Mouse (Mus musculus): Measurements from ENCODE around the gene Nanos3. TPM values are rescaled to one million over a fixed set of nuclear protein-coding genes. Genes with fewer than 3 reads are reported as not detected.

Nanos3 gene
- polyA plus RNA-seq, 1 experiment from 2014 or later, result 5.7 TPM

- ATAC-seq (ENCODE audit: low FRiP score, low read depth), result no peak
- Histone ChIP-seq H3K9ac (no peak overlapping the region), H3K27ac (no peak overlapping the region), H3K4me3 (no peak overlapping the region), H3K4me1 (peaks cover 13% of the 10 kb centered on the region), H3K36me3 (peaks cover 79% of the 10 kb centered on the region), H3K27me3 (no peaks in the 10 kb centered on the region), H3K4me2 (replicated peaks) (no peak overlapping the region), H3K9me3 (no peaks in the 10 kb centered on the region)
- WGBS, result 85% methylated on average over 6 of the region's 6 CpGs
Measured at GRCm38 (mm10) chr8:84173861-84174260, 11.2 kb downstream of the Nanos3 start.

- no peaks in the 10 kb centered on the region for H3K4me1 ChIP-seq
- no peaks in the 10 kb centered on the region for H3K9me3 ChIP-seq
- H3K9ac ChIP-seq, result no peak overlapping the region
- no peak overlapping the region for H3K4me2 ChIP-seq (replicated peaks)
- no peak overlapping the region for H3K4me3 ChIP-seq
- H3K27ac ChIP-seq, result no peak overlapping the region
- no peak for ATAC-seq (ENCODE audit: low FRiP score, low read depth)
- H3K27me3 ChIP-seq, result no peaks in the 10 kb centered on the region
- H3K36me3 ChIP-seq, result peaks cover 62% of the 10 kb centered on the region
- 93% methylated on average over 5 of the region's 5 CpGs for WGBS
Measured at GRCm38 (mm10) chr8:84170096-84170495, 14.9 kb downstream of the Nanos3 start.

- WGBS, result 94% methylated on average over 2 of the region's 2 CpGs
- H3K4me1 ChIP-seq, result no peaks in the 10 kb centered on the region
- no peak for ATAC-seq (ENCODE audit: low FRiP score, low read depth)
Measured at GRCm38 (mm10) chr8:84167696-84168095, 17.3 kb downstream of the Nanos3 start.

GRCm38 (mm10) chr8:84157620-84158019 lies 27.4 kb downstream of the Nanos3 start:
- Histone ChIP-seq H3K4me2 (replicated peaks) (no peak overlapping the region), H3K4me1 (no peaks in the 10 kb centered on the region), H3K4me3 (no peak overlapping the region), H3K9me3 (no peaks in the 10 kb centered on the region), H3K9ac (no peak overlapping the region), H3K27ac (no peak overlapping the region), H3K27me3 (no peaks in the 10 kb centered on the region), H3K36me3 (peaks cover 48% of the 10 kb centered on the region)
- ATAC-seq (ENCODE audit: low FRiP score, low read depth), result no peak
- 89% methylated on average over 4 of the region's 4 CpGs for WGBS

More at GRCm38 (mm10) chr8:84167696-84168095, 17.3 kb downstream of the Nanos3 start:
- H3K4me3 ChIP-seq, result no peak overlapping the region
- peaks cover 45% of the 10 kb centered on the region for H3K36me3 ChIP-seq
- H3K27me3 ChIP-seq, result no peaks in the 10 kb centered on the region
- H3K9me3 ChIP-seq, result no peaks in the 10 kb centered on the region
- no peak overlapping the region for H3K4me2 ChIP-seq (replicated peaks)
- 0 out of 2 replicates have a peak overlapping the region, but pooled peaks have one; percentile 19 for H3K9ac ChIP-seq
- H3K27ac ChIP-seq, result no peak overlapping the region

GRCm38 (mm10) chr8:84149181-84149580 lies 35.8 kb downstream of the Nanos3 start:
- H3K9me3 ChIP-seq, result no peaks in the 10 kb centered on the region
- no peak for ATAC-seq (ENCODE audit: low FRiP score, low read depth)
- 58% methylated on average over 3 of the region's 3 CpGs for WGBS
- no peaks in the 10 kb centered on the region for H3K27me3 ChIP-seq
- H3K4me3 ChIP-seq, result no peak overlapping the region
- no peak overlapping the region for H3K9ac ChIP-seq
- no peak overlapping the region for H3K27ac ChIP-seq
- peaks cover 26% of the 10 kb centered on the region for H3K4me1 ChIP-seq
- peaks cover 25% of the 10 kb centered on the region for H3K36me3 ChIP-seq
- H3K4me2 ChIP-seq (replicated peaks), result no peak overlapping the region

- peak overlapping the region; percentile 73 for H3K4me3 ChIP-seq
- H3K36me3 ChIP-seq, result peaks cover 32% of the 10 kb centered on the region
- no peaks in the 10 kb centered on the region for H3K27me3 ChIP-seq
- ATAC-seq (ENCODE audit: low FRiP score, low read depth), result no peak
- no peaks in the 10 kb centered on the region for H3K9me3 ChIP-seq
- H3K4me1 ChIP-seq, result peaks cover 26% of the 10 kb centered on the region
- 94% methylated on average over 5 of the region's 5 CpGs for WGBS
- H3K4me2 ChIP-seq (replicated peaks), result peak overlapping the region; percentile 95
- H3K9ac ChIP-seq, result no peak overlapping the region
- H3K27ac ChIP-seq, result no peak overlapping the region
Measured at GRCm38 (mm10) chr8:84148531-84148850, 36.5 kb downstream of the Nanos3 start.

- ATAC-seq (ENCODE audit: low FRiP score, low read depth), result peak; percentile 91
- H3K27ac ChIP-seq, result no peak within 1 kb of the TSS
- WGBS, result 17% methylated on average over 49 of the region's 49 CpGs
Measured at GRCm38 (mm10) chr8:84147769-84148530, 37.1 kb downstream of the Nanos3 start, which contains the start of the genes Cc2d1a and 4930432K21Rik. TSS of gene Cc2d1a (minus strand) at chr8:84147936. TSS of gene 4930432K21Rik (plus strand) at chr8:84148025.

GRCm38 (mm10) chr8:84147324-84147766 lies 37.7 kb downstream of the Nanos3 start:
- WGBS, result 9% methylated on average over 14 of the region's 14 CpGs
- peak overlapping the region; percentile 73 for H3K4me3 ChIP-seq
- H3K27ac ChIP-seq, result no peak overlapping the region
- H3K36me3 ChIP-seq, result peaks cover 43% of the 10 kb centered on the region
- peak overlapping the region; percentile 95 for H3K4me2 ChIP-seq (replicated peaks)
- no peaks in the 10 kb centered on the region for H3K27me3 ChIP-seq
- no peaks in the 10 kb centered on the region for H3K9me3 ChIP-seq
- H3K4me1 ChIP-seq, result peaks cover 26% of the 10 kb centered on the region
- 0 out of 2 replicates have a peak, but pooled peaks have one; percentile 9 for ATAC-seq (ENCODE audit: low FRiP score, low read depth)
- peak overlapping the region; percentile 90 for H3K9ac ChIP-seq

More at GRCm38 (mm10) chr8:84147769-84148530, 37.1 kb downstream of the Nanos3 start, which contains the start of the genes Cc2d1a and 4930432K21Rik:
- no peaks in the 10 kb centered on the region for H3K9me3 ChIP-seq
- H3K27me3 ChIP-seq, result no peaks in the 10 kb centered on the region
- peak within 1 kb of the TSS; percentile 95 for H3K4me2 ChIP-seq (replicated peaks)
- H3K4me3 ChIP-seq, result peak within 1 kb of the TSS; percentile 73
- peaks cover 26% of the 10 kb centered on the region for H3K4me1 ChIP-seq
- H3K9ac ChIP-seq, result peak within 1 kb of the TSS; percentile 90
- peaks cover 37% of the 10 kb centered on the region for H3K36me3 ChIP-seq

- no peak for ATAC-seq (ENCODE audit: low FRiP score, low read depth)
- Histone ChIP-seq H3K27ac (no peak overlapping the region), H3K9ac (no peak overlapping the region), H3K36me3 (peaks cover 64% of the 10 kb centered on the region), H3K4me1 (peaks cover 26% of the 10 kb centered on the region), H3K4me2 (replicated peaks) (no peak overlapping the region), H3K27me3 (no peaks in the 10 kb centered on the region), H3K9me3 (no peaks in the 10 kb centered on the region), H3K4me3 (no peak overlapping the region)
- WGBS, result 94% methylated on average over 8 of the region's 8 CpGs
Measured at GRCm38 (mm10) chr8:84144636-84145245, 40.3 kb downstream of the Nanos3 start.

- H3K36me3 ChIP-seq, result peaks cover 99% of the 10 kb centered on the region
- no peak overlapping the region for H3K9ac ChIP-seq
- H3K9me3 ChIP-seq, result no peaks in the 10 kb centered on the region
- H3K27ac ChIP-seq, result no peak overlapping the region
- no peaks in the 10 kb centered on the region for H3K27me3 ChIP-seq
- no peak for ATAC-seq (ENCODE audit: low FRiP score, low read depth)
- no peak overlapping the region for H3K4me3 ChIP-seq
- H3K4me2 ChIP-seq (replicated peaks), result no peak overlapping the region
- H3K4me1 ChIP-seq, result 0 out of 2 replicates have a peak, but pooled peaks cover 3% of the 10 kb centered on the region
- WGBS, result 91% methylated on average over 4 of the region's 4 CpGs
Measured at GRCm38 (mm10) chr8:84140838-84141237, 44.2 kb downstream of the Nanos3 start.

GRCm38 (mm10) chr8:84137848-84138247 lies 47.2 kb downstream of the Nanos3 start:
- Histone ChIP-seq H3K4me3 (no peak overlapping the region), H3K27ac (no peak overlapping the region), H3K4me1 (no peaks in the 10 kb centered on the region), H3K9me3 (no peaks in the 10 kb centered on the region), H3K27me3 (no peaks in the 10 kb centered on the region), H3K4me2 (replicated peaks) (no peak overlapping the region), H3K36me3 (peaks cover 99% of the 10 kb centered on the region), H3K9ac (no peak overlapping the region)
- no peak for ATAC-seq (ENCODE audit: low FRiP score, low read depth)
- 95% methylated on average over 3 of the region's 3 CpGs for WGBS

GRCm38 (mm10) chr8:84132225-84132624 lies 52.8 kb downstream of the Nanos3 start:
- WGBS, result 80% methylated on average over 8 of the region's 8 CpGs
- H3K36me3 ChIP-seq, result peaks cover 60% of the 10 kb centered on the region
- no peak overlapping the region for H3K4me3 ChIP-seq
- H3K4me2 ChIP-seq (replicated peaks), result no peak overlapping the region
- peaks cover 18% of the 10 kb centered on the region for H3K4me1 ChIP-seq
- H3K9ac ChIP-seq, result no peak overlapping the region
- no peaks in the 10 kb centered on the region for H3K27me3 ChIP-seq
- no peaks in the 10 kb centered on the region for H3K9me3 ChIP-seq
- no peak overlapping the region for H3K27ac ChIP-seq
- no peak for ATAC-seq (ENCODE audit: low FRiP score, low read depth)

All from limb, embryonic 13.5 days (tissue).